Mouse (Mus musculus): ENCODE measurements at regions not wholly inside any gene's neighbourhood (a gene's known extent, or its start where the extent isn't known, plus 50 kb on each side); places are given as distances from the start of the nearest gene placed in this dataset.

- TF ChIP-seq CTCF (IDR thresholded peaks at IDR 0.05; ENCODE audit: borderline replicate concordance, extremely low read depth, insufficient read depth, insufficient read length) (no peak), POLR2A (IDR thresholded peaks at IDR 0.05; ENCODE audit: borderline replicate concordance, extremely low read depth, insufficient read depth, insufficient read length, poor library complexity, severe bottlenecking) (no peak)
Observed at GRCm38 (mm10) chr10:37561705-37562104, 423.0 kb upstream of the Marcks start.
